Mouse (Mus musculus): ENCODE data around the gene Gm13769. TPM values are rescaled to one million over a fixed set of nuclear protein-coding genes. Genes with fewer than 3 reads are reported as not detected.
"Not testable (repeated sequence)": the region's sequence is repeated elsewhere in the genome, so short reads cannot be mapped to it uniquely, and the experiment has no call there.

The Gm13769 gene
- under 1 TPM; 0.10 TPM for total RNA-seq (2021)
- long read RNA-seq, experiment 1: 0 reads
- long read RNA-seq, experiment 2: 0 reads

- intact Hi-C loops (cut with DNase I); DNase-seq: not testable (repeated sequence)
These were observed at the start of gene Gm13769 for GRCm38 (mm10) chr2:90321900-90322299. Gene Gm13769, plus strand, starts transcription at chr2:90322200.

- no peak for DNase-seq
- intact Hi-C loops (cut with DNase I): no loop called here
These were observed 29.3 kb upstream of the Gm13769 start, which contains the start of gene Olfr1272 for GRCm38 (mm10) chr2:90292741-90293140. Gene Olfr1272, minus strand, starts transcription at chr2:90292841.

GRCm38 (mm10) chr2:90346694-90347093 is 24.7 kb downstream of the Gm13769 start:
- intact Hi-C loops (cut with DNase I); DNase-seq: not testable (repeated sequence)

- DNase-seq; intact Hi-C loops (cut with DNase I): not testable (repeated sequence)
These were observed 29.0 kb downstream of the Gm13769 start for GRCm38 (mm10) chr2:90351047-90351446.

GRCm38 (mm10) chr2:90351540-90351939 is 29.5 kb downstream of the Gm13769 start:
- intact Hi-C loops (cut with DNase I); DNase-seq: not testable (repeated sequence)

GRCm38 (mm10) chr2:90359229-90359628 is 37.2 kb downstream of the Gm13769 start:
- intact Hi-C loops (cut with DNase I): not testable (repeated sequence)

GRCm38 (mm10) chr2:90360199-90360598 is 38.2 kb downstream of the Gm13769 start:
- intact Hi-C loops (cut with DNase I); DNase-seq: not testable (repeated sequence)

More at GRCm38 (mm10) chr2:90359229-90359628, 37.2 kb downstream of the Gm13769 start:
- DNase-seq: not testable (repeated sequence)

Other genes with a start within 250 kb of the Gm13769 start
- gene Olfr1269, start 200.8 kb upstream of the Gm13769 start, total RNA-seq (2021): not detected
- not detected for gene Olfr32, start 179.9 kb upstream of the Gm13769 start, total RNA-seq (2021)
- not detected for gene Olfr1270, start 169.1 kb upstream of the Gm13769 start, total RNA-seq (2021)
- not detected for gene Olfr1506, start 97.7 kb upstream of the Gm13769 start, total RNA-seq (2021)
- gene Olfr142, start 64.6 kb upstream of the Gm13769 start, total RNA-seq (2021): not detected
- gene Olfr1271, start 51.2 kb upstream of the Gm13769 start, total RNA-seq (2021): not detected
- not detected for gene Olfr1272, start 29.4 kb upstream of the Gm13769 start, total RNA-seq (2021)
- not detected for gene Olfr1274-ps, start 76.5 kb downstream of the Gm13769 start, total RNA-seq (2021)

Measured in gastrocnemius, postnatal 36 days (tissue).